Mouse (Mus musculus) urinary bladder, adult 18-20 months (tissue): ENCODE results near the gene Krt32.

ENCODE experiments used
- DNase-seq, 2 experiments: peaks; one replicate each; pipeline ENCODE4 v3.0.0; 2022; ENCODE audit warnings: low spot score in 2 of 2, mixed read lengths in 2 of 2

The Krt32 gene

GRCm38 (mm10) chr11:100087861-100088260 is at the start of gene Krt32:
Gene Krt32 (minus strand): TSS chr11:100088226.
- DNase-seq = no peak

DNA sequence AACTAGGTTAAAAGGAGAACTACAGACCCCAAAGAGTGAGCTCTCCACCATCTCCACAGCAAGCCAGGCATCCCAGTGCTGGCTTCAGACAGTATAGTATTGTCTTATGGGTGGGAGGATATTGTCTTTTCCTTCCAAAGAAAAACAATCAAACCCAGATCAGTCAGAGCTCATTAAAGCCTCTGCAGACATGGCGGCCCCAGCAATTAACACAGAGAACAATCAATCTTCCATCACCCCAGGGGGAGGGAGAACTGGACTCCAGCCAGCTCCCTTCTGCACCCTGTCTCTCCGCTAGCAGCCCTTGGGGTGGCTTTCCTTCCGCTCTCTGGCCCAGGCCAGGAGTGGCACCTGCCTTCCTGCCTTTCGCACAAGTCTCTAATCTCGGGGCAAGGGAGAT is 49.7 kb upstream of the Krt32 start:
- DNase-seq = no peak

DNA sequence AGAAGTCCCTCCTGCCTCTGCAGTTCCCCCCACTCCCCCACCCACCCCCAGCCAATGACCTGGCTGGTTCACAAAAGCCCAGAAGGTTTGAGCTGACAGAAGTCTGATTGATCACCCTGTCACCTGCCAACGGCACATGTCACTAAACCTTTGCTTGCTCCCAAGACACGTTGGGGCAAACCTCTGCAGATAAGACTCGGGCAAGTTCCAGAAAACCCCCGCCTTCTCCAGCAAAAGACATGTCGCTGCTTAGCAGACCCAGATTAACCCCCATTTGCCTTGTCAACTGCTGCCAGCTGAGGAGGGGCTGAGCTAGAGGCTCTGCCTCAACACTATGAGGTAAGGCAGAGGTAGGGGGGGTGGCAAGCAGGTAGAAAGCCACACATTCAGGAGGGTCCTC is 48.5 kb upstream of the Krt32 start:
- DNase-seq = peak; percentile 40 to 75

- peak in 1 of 2 experiments; percentile 51 for DNase-seq
These were observed 47.7 kb upstream of the Krt32 start, which contains the start of gene Krt15 for GRCm38 (mm10) chr11:100135731-100136130. Gene Krt15 (minus strand): TSS chr11:100135928.

DNA sequence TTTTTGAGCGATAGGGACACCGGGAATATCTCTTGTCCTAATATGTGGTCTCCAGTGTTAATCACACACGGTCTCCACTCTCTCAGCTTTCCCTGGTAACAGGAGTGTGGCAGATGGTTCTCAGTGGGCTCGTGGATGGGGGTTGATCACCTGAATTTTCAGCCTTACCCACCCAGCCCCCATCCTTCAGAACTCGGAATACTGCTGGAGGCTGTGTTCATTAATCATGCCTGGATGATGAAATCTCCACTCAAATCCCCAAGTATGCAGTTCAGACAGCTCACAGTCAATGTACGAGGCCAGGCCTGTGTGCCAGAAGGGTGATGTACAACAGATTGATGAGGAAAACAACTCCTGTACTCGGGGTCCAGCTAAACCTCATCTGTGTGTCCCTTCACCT is 36.9 kb upstream of the Krt32 start:
- DNase-seq = no peak

DNA sequence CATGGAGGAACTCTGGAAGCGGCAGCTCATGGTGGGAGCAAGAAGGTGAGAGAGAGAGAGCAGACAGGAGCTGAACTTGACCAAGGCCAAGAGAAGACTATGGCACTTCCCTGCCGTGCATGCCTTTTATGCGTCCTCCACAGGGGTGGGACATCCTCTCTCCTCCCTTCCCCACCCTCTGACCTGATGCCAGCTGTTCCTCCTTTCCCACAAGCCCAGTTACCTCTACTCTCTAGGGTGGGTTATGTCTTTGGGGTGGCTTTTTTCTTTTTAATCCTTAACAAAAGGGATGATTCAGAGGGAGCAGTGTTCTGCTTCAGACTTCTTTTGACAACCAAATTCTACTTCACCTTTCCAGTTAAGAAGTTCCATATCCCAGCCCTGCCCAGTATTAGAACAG is 33.4 kb upstream of the Krt32 start, which contains the start of gene Krt13:
Krt13 (minus strand) TSS at position 101 of the 400 bp plus-strand sequence.
- DNase-seq = no peak

- no peak for DNase-seq
These were observed 32.3 kb upstream of the Krt32 start for GRCm38 (mm10) chr11:100120331-100120730.

DNA sequence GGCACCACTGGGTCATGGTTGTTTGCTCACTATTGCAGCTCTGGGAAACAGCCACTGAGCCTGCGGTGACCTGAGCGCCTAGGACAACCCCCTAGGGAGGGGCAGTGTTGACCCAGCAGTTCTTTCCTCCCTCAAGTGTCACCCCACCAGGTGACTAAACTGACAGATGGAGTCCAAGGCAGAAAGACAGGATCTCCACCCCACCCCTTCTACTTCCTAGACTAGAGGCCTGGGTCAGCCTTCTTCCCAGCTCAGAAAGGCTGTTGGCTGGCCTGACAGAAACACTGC is 25.7 kb upstream of the Krt32 start:
- peak in 1 of 2 experiments; percentile 74 for DNase-seq

DNA sequence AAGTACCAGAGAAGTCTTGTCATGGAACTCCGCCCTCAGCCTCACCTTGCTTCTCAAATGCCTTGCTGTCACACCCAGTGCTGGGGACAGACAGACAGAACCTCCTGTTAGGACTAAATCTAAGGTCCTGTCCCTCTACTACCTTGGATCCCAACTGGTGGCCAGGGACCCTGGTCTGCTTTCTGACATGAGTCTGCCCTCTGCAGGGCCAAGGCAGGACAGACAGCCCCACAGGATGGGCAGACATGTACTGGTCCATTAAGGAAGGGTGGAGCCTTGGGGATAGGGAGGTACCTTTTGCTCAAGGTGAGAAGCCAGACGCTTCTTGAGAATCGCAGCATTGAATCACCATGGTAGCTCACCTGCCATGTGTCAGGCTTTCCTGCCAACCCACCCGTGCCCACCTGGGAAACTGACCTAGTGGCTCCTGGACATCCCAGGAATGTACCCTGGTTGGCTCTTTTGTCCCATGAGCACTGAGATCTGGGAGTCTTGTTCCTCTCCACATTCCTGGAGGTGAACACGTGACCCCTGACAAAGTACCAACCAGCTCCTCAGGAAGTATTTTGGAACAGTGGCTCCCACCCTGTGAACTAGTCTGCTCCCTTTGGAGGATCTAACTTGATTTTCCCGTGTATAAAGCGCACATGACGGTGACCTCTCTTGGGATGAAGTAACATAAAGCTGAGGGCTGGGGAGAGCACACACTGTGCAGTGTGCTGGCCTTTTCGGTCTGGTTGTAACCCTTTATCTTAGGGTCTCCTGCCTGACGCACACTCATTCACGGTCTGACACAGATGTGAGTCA is 25.1 kb upstream of the Krt32 start:
- no peak for DNase-seq

DNA sequence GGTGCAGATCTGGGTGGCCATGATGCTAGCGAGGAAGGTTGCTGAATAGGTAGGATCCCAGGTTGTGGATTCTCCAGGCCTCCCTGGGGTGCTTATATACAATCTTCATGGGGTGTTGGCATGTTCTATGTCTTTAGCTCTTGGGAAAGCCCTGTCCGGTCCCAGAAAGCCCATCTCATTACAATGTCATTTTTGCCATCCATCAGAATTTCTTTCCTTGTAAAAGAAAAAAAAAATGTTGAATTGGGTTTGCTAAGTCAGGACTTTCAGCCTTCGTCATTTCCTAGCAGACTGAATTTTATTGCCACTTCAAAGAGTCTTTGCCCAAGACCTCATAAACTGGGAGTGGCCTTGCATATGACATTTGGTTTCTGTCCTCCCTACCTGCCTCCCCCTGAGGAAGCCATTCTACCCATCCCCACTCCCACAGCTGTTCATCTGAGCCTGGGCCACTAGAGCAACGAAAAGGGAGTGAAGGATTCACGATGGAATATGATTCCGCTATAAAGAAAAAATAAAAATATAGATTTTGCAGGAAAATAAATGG is 17.6 kb upstream of the Krt32 start, which contains the start of gene Krt36:
Krt36 (minus strand) TSS at position 51 of the 547 bp plus-strand sequence.
- DNase-seq = no peak

DNA sequence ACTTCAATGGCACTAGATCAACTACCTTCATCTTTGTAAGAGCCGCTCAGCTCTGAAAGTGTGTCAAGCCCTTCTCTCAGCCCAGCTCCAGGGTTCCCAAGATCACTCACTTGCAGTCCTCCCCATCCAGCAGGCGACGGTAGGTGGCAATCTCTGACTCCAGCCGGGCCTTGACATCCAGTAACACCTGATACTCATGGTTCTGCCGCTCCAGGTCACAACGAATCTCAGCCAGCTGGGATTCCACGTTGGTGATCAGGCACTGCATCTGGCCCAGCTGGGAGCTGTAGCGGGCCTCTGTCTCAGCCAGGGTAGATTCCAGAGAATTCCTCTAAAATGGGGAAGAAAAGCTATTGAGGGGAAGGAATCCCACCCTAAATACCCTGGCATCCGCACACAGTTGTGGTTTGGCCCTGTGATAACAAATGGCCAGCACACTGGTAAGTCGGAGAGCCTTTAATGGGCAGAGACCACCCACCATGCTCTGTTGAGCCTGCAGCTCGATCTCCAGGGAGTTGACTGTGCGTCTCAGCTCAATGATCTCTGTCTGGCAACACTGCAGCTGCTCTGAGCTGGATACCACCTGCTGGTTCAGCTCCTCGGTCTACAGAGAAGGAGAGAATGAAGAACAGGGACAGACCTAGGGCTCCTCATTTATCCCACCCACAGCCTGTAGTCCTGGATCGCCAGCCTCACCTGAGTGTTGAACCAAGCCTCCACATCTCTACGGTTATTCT is 14.8 kb upstream of the Krt32 start:
- DNase-seq = no peak

GRCm38 (mm10) chr11:100100391-100100790 is 12.4 kb upstream of the Krt32 start:
- DNase-seq = no peak

GRCm38 (mm10) chr11:100097819-100098218 is 9.8 kb upstream of the Krt32 start:
- no peak for DNase-seq

DNA sequence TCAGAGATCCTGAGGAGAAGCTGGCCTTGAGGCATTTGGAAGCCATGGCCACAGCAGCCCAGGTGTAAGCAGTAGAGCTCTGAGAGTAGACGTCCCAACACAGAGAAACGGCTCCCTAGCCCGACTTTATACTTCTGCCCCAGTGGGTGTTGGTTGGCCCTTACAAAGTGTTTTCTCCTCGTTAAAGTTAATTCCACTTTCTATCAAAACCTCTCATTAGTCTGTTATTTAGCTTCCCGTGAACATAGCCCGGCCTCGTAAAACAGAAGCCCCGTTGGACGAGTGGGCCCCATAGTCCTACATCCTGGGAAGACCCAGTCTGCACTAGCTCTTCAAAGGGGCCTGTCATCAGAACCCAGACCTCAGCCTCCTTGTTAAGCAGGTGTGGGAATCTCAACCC is 8.1 kb upstream of the Krt32 start, which contains the start of gene Krt35:
Krt35 (minus strand) TSS at position 101 of the 400 bp plus-strand sequence.
- DNase-seq = no peak

DNA sequence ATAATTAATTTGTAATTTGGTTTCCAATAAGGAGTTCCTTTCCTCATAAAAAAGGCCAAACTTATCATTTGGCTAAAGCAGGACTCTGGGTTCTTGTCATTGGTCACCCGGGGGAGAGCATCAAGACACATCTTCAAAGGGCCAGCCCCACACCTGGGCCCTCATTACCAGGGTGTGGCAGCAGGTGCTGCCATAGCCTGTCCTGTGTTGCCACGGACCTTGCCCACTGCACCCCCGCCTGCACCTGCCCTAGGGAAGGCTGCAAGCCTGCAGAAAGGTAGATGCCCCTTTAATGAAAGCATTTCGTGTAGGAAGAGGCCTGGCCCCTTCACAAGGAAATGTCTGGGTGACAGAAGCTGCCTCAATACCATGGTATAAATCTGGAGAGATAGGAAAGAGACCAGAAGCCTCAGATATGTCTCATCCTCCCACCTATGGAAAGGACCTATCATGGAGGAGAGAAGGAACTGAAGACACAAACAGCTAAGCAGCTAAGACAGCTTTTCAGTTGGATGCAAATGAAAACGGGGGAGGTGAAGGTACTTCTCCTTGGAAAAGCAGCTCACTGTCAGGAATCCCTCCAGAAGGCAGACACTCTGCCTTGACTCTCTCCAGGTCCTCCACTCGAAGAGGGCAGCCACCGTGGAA is 476 bp upstream of the Krt32 start:
- no peak for DNase-seq

DNA sequence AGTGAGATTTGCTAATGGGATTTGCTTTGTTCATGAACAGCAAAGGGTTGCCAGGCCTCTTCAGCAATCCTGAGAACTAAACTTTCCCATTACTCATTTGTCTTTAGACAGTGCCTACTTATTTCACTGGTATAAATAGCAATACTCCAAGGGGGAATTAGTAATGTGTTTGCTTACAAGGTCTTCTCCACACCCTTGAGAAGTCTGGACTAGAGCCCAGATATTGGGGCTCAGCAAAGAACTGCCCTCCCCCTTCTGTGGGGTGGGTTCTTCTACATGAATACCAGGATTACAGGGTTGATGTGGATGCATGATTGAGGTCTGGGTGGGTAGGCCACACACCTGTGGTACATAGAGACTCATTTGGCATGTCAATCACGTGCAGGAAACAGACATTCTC is 14.2 kb downstream of the Krt32 start:
- no peak for DNase-seq

- DNase-seq = peak; percentile 38 to 66
These were observed 20.6 kb downstream of the Krt32 start for GRCm38 (mm10) chr11:100067293-100068036.

GRCm38 (mm10) chr11:100066236-100067010 is 21.6 kb downstream of the Krt32 start:
- no peak for DNase-seq

DNA sequence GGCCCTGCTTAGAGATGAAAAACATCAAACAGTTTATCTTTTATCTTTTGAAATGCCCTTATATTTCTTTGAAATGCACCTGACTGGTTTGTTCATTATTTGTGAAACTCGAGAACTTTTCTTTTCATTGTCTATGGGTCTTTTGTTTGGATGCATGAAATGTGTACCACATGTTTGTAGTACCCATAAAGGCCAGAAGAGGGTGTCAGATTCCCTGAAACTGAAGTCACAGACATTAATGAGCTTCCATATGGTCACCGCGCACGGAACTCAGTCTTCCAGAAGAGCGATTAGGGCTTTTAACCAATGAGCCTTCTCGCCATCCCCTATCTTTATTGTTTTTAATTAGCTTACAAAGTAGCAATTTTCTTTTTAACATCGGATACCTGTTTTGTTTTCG is 29.2 kb downstream of the Krt32 start:
- DNase-seq = no peak
